Mouse (Mus musculus) embryonic facial prominence, embryonic 11.5 days (tissue): Measurements from ENCODE around the gene Hrg. TPM values are rescaled to one million over a fixed set of nuclear protein-coding genes. Genes with fewer than 3 reads are reported as not detected.

Experiments used
- ATAC-seq: fragments of 200-750 bp; cut with Nextera tagmentation; replicated peaks from 2 replicates; pipeline ENCODE4 v1.8.0; 2017; ENCODE audit warnings: low read depth; ENCODE audit not compliant: insufficient number of reproducible peaks, low FRiP score, low TSS enrichment
- DNase-seq: peaks from one replicate; pipeline ENCODE4 v3.0.0-alpha.2; 2015; ENCODE audit warnings: low spot score
- H3K27ac ChIP-seq: fragments of 300-500 bp; sonication (generic); replicated peaks from 2 replicates; pipeline ENCODE4 v1.5.1; 2014; ENCODE audit warnings: mild to moderate bottlenecking, low read depth, low read length, control low read depth
- H3K27me3 ChIP-seq: fragments of 300-500 bp; sonication (generic); 2 replicates; pipeline ENCODE4 v1.6.1; 2014; ENCODE audit warnings: mild to moderate bottlenecking, low read length, moderate library complexity, mixed read lengths; ENCODE audit not compliant: control insufficient read depth, insufficient read depth
- H3K36me3 ChIP-seq: fragments of 300-500 bp; sonication (generic); replicated peaks from 2 replicates; pipeline ENCODE4 v1.6.1; 2014; ENCODE audit warnings: low read depth, mild to moderate bottlenecking, low read length, moderate library complexity, mixed read lengths; ENCODE audit not compliant: control insufficient read depth, insufficient read depth
- H3K4me1 ChIP-seq: fragments of 300-500 bp; sonication (generic); 2 replicates; pipeline ENCODE4 v1.6.1; 2014; ENCODE audit warnings: low read length, mixed read lengths; ENCODE audit not compliant: control insufficient read depth, insufficient read depth
- H3K4me2 ChIP-seq: fragments of 300-500 bp; sonication (generic); 2 replicates; pipeline ENCODE4 v1.6.1; 2014; ENCODE audit warnings: low read depth, mild to moderate bottlenecking, control low read depth, low read length, moderate library complexity
- H3K4me3 ChIP-seq: fragments of 300-500 bp; sonication (generic); 2 replicates; pipeline ENCODE4 v1.5.1; 2014; ENCODE audit warnings: low read depth, low read length, control low read depth
- H3K9ac ChIP-seq: fragments of 300-500 bp; sonication (generic); replicated peaks from 2 replicates; pipeline ENCODE4 v1.6.1; 2014; ENCODE audit warnings: mild to moderate bottlenecking, control low read depth, low read length
- H3K9me3 ChIP-seq: fragments of 300-500 bp; sonication (generic); replicated peaks from 2 replicates; pipeline ENCODE4 v1.6.1; 2016; ENCODE audit warnings: mild to moderate bottlenecking, low read length, inconsistent platforms, mixed read lengths; ENCODE audit not compliant: control insufficient read depth
- WGBS: fragments of 180-500 bp; shearing (Covaris S2); extraction: QIAGEN DNeasy Blood & Tissue Kit; methylation state at CpG from one replicate; pipeline ENCODE4 v1.1.7; 2014; 5-methylcytosine and 5-hydroxymethylcytosine counted together
- polyA plus RNA-seq: library from polyadenylated mRNA; unstranded; fragments of >200 nt; fragmentation: Nextera tagmentation; extraction: Ambion mirVana; gene quantifications from 2 replicates; pipeline ENCODE4 v1.2.1, GENCODE M21; 2014

Hrg gene
- polyA plus RNA-seq, 1 experiment from 2014 or later: not detected

DNA sequence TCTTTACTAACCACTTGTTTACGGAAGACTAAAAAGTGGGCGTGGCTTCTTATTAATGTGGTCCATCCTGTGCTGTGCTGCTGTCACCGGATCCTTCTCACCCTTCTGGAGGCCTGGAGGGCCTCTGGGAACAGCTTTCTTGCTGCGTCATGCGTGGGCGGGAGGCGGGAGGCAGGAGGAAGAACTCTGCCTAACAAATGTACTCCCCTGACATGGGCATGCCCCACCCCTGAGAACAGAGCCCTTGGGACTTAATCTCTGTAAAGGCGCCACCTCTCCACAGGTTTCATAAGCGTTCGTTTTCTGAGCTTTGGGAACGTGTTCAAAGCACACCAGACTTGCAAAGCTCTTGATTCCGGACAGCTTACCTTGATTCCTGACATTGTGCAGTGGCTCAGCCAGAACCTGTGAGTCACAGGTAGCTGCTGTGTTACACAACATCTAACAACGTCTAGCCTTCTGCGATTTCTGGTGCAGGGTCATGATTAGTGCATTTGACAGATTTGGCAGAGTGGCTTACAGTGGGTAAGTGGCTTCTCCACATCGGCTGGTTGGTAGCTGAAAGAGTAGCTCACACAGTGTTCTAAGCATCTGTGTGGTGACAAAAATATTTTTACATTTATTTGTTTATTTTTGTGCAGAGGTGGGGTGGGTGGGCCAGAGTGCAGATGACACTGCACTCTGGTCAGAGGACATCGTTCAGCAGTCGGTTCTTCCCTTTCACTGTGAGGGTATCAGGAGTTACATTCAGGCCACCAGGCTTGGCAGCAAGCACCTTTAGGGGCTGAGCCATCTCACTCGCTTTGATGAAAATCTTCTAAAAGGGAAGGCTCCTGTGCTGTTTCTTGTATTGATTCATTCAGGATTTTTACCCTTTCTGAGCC is 30.7 kb upstream of the Hrg start:
- peak; percentile 40 for DNase-seq
- no peak overlapping the region for H3K4me3 ChIP-seq
- no peaks in the 10 kb centered on the region for H3K4me1 ChIP-seq
- WGBS: 53% methylated on average over 18 of the region's 18 CpGs
- H3K36me3 ChIP-seq: no peaks in the 10 kb centered on the region
- H3K4me2 ChIP-seq: no peak overlapping the region
- H3K9me3 ChIP-seq: no peaks in the 10 kb centered on the region
- ATAC-seq: no peak
- no peak overlapping the region for H3K27ac ChIP-seq
- no peaks in the 10 kb centered on the region for H3K27me3 ChIP-seq
- no peak overlapping the region for H3K9ac ChIP-seq

DNA sequence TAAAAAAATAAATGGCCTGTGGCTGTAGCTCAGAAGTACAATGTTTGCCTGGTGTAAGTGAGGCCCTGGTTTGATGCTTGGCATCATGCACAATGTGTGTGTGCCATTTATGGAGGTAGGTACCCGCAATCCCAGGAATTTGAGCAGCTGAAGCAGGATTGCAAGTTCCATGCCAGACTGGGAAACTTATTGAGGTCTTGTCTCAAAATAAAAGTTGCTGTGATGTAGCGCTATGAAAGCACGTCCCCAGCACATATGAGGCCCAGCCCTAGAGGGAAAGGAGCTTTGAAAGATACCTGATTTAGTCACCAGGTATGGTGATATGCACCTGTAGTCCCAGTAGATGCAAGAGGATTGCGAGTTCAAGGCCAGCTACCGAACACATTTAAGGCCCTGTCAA is 29.1 kb upstream of the Hrg start:
- ATAC-seq: no peak
- Histone ChIP-seq H3K9me3 (no peaks in the 10 kb centered on the region), H3K27ac (no peak overlapping the region), H3K4me3 (no peak overlapping the region), H3K4me1 (no peaks in the 10 kb centered on the region), H3K27me3 (no peaks in the 10 kb centered on the region), H3K9ac (no peak overlapping the region), H3K36me3 (no peaks in the 10 kb centered on the region), H3K4me2 (no peak overlapping the region)
- DNase-seq: no peak
- WGBS: 91% methylated on average over 5 of the region's 5 CpGs

DNA sequence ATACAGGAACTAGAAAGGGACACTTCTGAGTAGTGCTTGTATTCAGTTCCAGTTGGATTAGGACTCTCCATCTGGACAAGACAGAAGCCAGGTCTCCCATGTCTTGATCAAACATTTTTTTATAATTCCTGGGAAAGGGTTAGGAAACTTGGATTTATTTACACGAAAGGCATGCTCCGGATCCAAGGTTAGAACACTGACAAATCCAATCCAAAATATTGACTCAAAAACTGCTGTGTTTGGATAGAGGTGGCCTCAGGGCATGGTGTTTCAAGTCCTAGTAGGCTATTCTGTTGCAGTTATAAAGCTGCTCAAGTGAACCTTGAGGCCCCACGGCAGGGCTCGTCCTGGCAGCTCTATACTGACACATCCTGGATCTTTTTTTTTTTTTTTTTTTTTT is 28.4 kb upstream of the Hrg start:
- no peaks in the 10 kb centered on the region for H3K27me3 ChIP-seq
- no peak for ATAC-seq
- no peak for DNase-seq
- no peaks in the 10 kb centered on the region for H3K4me1 ChIP-seq
- H3K27ac ChIP-seq: no peak overlapping the region
- no peaks in the 10 kb centered on the region for H3K9me3 ChIP-seq
- 73% methylated on average over 4 of the region's 4 CpGs for WGBS
- H3K9ac ChIP-seq: no peak overlapping the region
- H3K4me3 ChIP-seq: no peak overlapping the region
- no peak overlapping the region for H3K4me2 ChIP-seq
- no peaks in the 10 kb centered on the region for H3K36me3 ChIP-seq

DNA sequence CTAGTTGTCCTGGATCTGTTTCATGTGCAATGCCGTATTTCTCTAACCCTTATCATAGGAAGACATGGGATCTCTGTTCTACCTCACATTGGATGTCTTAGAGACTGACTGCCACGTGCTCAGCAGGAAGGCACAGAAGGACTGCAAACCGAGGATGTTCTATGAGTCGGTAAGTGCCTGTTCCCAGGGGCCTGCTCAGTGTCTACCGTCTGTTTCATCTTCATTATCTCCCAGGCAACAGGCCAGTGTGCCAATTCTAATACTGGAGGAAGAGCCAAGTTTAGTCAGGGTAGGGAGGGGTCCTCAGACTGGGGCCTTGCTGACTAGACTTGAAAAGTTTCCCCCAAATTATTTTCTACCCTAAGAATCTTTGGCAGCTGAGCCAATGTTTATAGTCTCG is 21.3 kb upstream of the Hrg start:
- WGBS: 83% methylated on average over 6 of the region's 6 CpGs
- H3K27ac ChIP-seq: no peak overlapping the region
- H3K36me3 ChIP-seq: no peaks in the 10 kb centered on the region
- DNase-seq (no peak), ATAC-seq (no peak)
- H3K9ac ChIP-seq: no peak overlapping the region
- no peaks in the 10 kb centered on the region for H3K9me3 ChIP-seq
- no peaks in the 10 kb centered on the region for H3K27me3 ChIP-seq
- H3K4me3 ChIP-seq: no peak overlapping the region
- H3K4me1 ChIP-seq: no peaks in the 10 kb centered on the region
- H3K4me2 ChIP-seq: no peak overlapping the region

DNA sequence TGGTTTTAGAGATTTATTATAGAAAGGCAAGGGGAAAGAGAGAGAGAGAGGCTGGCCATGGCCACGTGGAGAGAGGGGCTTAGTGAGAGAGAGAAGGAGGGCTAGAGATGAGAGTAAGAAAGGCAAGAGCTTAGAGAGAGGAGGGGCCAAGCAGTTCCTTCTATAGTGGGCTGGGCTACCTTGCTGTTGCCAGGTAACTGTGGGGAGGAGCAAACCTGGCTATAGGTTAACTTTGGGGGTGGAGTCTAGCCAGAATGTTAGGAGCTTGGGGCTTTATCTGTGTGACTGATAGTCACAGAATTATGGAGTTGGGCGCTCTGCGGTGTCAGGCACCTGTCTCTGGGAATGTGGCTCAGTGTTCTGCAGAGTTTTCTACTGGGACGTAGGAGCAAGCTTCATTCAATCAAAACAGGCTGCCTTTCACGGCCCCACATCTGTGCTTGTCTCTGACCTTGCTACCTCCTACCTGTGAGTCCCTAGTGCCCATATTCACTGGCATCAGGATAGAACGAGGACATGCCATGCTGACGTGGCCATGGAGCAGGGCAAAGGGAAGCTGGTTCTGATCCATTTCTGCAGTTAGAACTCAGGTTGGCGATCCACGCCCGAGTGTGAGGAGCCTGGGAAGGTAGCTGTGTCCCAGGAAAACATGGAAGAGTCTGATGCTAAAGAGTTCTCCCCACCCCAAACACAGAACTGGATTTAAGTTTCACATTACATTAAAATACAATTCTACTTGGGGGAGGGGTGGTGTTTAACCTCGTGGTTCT is 19.3 kb upstream of the Hrg start:
- no peak for ATAC-seq
- no peak overlapping the region for H3K9ac ChIP-seq

DNA sequence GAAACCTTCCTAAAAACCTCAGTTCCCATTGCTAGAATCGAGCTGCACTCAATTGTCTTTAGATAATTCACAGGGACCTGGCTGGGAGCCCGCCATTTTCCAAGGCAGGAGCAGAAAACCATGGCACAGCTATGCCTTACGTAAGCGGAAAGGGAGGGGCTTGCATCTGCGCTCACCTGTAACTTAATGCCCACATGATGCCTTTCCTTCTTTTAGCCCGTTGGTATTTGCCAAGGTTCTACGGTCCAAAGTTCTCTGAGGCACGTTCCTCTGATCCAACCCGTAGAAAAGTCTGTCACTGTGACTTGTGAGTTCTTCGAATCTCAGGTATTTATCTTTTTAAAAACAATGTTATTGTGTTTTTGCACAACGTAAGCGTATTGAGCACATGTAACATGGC is 13.2 kb upstream of the Hrg start:
- no peak overlapping the region for H3K9ac ChIP-seq
- no peak for DNase-seq
- H3K27me3 ChIP-seq: no peaks in the 10 kb centered on the region
- H3K4me3 ChIP-seq: no peak overlapping the region
- no peak for ATAC-seq
- H3K4me2 ChIP-seq: no peak overlapping the region
- H3K36me3 ChIP-seq: no peaks in the 10 kb centered on the region
- H3K9me3 ChIP-seq: no peaks in the 10 kb centered on the region
- WGBS: 89% methylated on average over 12 of the region's 12 CpGs
- no peak overlapping the region for H3K27ac ChIP-seq
- no peaks in the 10 kb centered on the region for H3K4me1 ChIP-seq

More for the DNA sequence above, 19.3 kb upstream of the Hrg start:
- Histone ChIP-seq H3K36me3 (no peaks in the 10 kb centered on the region), H3K4me1 (no peaks in the 10 kb centered on the region), H3K27ac (no peak overlapping the region), H3K27me3 (no peaks in the 10 kb centered on the region), H3K4me3 (no peak overlapping the region), H3K9me3 (no peaks in the 10 kb centered on the region), H3K4me2 (no peak overlapping the region)
- 81% methylated on average over 11 of the region's 11 CpGs for WGBS
- no peak for DNase-seq

DNA sequence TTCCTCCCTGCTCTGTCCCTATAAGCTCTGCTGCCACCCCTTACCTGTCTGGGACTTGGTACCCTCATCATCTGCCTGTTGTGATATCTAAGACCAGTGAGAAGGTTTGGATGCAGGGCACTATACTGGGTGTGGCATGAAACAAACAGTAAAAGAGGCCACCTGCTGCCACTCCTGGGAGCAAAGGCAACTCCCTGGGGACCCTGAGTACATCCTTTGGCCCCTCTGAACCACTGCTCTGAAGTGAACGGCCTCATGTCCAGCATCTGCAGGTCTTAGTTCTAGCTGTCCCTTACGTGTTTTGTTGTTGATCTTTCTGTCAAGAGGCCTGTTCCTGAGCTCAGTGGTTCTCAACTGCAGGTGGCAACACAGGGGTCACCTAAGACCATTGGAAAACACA is 12.3 kb upstream of the Hrg start:
- H3K27ac ChIP-seq: no peak overlapping the region
- 76% methylated on average over 2 of the region's 2 CpGs for WGBS
- no peak overlapping the region for H3K9ac ChIP-seq
- H3K27me3 ChIP-seq: no peaks in the 10 kb centered on the region
- ATAC-seq: no peak
- H3K4me3 ChIP-seq: no peak overlapping the region
- H3K36me3 ChIP-seq: no peaks in the 10 kb centered on the region
- no peak for DNase-seq
- no peaks in the 10 kb centered on the region for H3K9me3 ChIP-seq
- H3K4me2 ChIP-seq: no peak overlapping the region
- no peaks in the 10 kb centered on the region for H3K4me1 ChIP-seq

DNA sequence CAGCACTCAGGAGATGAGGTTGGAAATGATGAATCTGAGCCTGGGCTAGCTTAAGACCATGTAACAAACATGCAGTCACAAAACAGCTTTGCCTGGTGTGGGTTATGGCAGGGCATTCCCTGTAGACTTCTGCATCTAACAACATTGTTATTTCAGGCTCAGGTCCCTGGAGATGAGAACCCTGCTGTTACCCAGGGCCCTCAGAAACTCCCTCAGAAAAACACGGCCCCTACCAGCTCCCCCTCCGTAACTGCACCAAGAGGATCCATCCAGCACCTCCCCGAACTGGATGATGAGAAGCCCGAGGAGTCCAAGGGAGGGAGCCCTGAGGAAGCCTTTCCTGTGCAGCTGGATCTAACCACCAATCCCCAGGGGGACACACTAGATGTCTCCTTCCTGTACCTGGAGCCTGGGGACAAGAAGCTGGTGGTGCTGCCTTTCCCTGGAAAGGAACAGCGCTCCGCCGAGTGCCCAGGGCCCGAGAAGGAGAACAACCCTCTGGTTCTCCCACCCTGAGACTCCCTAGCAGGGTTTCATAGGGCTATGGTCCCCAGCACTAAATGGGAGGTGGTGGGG is 11.7 kb upstream of the Hrg start:
- Histone ChIP-seq H3K9me3 (no peaks in the 10 kb centered on the region), H3K27ac (no peak overlapping the region), H3K4me1 (no peaks in the 10 kb centered on the region), H3K36me3 (no peaks in the 10 kb centered on the region), H3K4me3 (no peak overlapping the region), H3K4me2 (no peak overlapping the region), H3K27me3 (no peaks in the 10 kb centered on the region), H3K9ac (no peak overlapping the region)
- no peak for DNase-seq
- whole genome bisulfite sequencing: 79% methylated on average over 8 of the region's 8 CpGs
- ATAC-seq: no peak
